Mouse (Mus musculus) urinary bladder, adult 2 months (tissue): ENCODE measurements around the gene Abcc9. TPM values are rescaled to one million over a fixed set of nuclear protein-coding genes. Genes with fewer than 3 reads are reported as not detected.
"Not testable (repeated sequence)": the region's sequence is repeated elsewhere in the genome, so short reads cannot be mapped to it uniquely, and the experiment has no call there.

ENCODE experiments used
- DNase-seq: peaks from one replicate; pipeline ENCODE4 v3.0.0; 2022; ENCODE audit warnings: low spot score
- polyA plus RNA-seq: library from polyadenylated mRNA; depleted of rRNA; stranded (reverse); fragments of >200 nt; gene quantifications from 2 replicates; pipeline ENCODE4 v1.2.3, GENCODE M21; 2012

Gene Abcc9
- polyA plus RNA-seq, 1 experiment: 20.2 TPM

GRCm38 (mm10) chr6:142703441-142703930 is 1.4 kb upstream of the Abcc9 start:
- no peak for DNase-seq

GRCm38 (mm10) chr6:142701161-142701560 is 954 bp downstream of the Abcc9 start:
- no peak for DNase-seq

- no peak for DNase-seq
These were observed 1.4 kb downstream of the Abcc9 start for GRCm38 (mm10) chr6:142700753-142701152.

- no peak for DNase-seq
These were observed 10.0 kb downstream of the Abcc9 start for GRCm38 (mm10) chr6:142692085-142692484.

- no peak for DNase-seq
These were observed 12.4 kb downstream of the Abcc9 start for GRCm38 (mm10) chr6:142689673-142690072.

- no peak for DNase-seq
These were observed 19.0 kb downstream of the Abcc9 start for GRCm38 (mm10) chr6:142682985-142683691.

- DNase-seq: no peak
These were observed 32.1 kb downstream of the Abcc9 start for GRCm38 (mm10) chr6:142670021-142670420.

- no peak for DNase-seq
These were observed 32.8 kb downstream of the Abcc9 start for GRCm38 (mm10) chr6:142669343-142669742.

GRCm38 (mm10) chr6:142668831-142669230 is 33.3 kb downstream of the Abcc9 start:
- DNase-seq: no peak

- no peak for DNase-seq
These were observed 33.7 kb downstream of the Abcc9 start for GRCm38 (mm10) chr6:142668419-142668766.

- no peak for DNase-seq
These were observed 34.3 kb downstream of the Abcc9 start for GRCm38 (mm10) chr6:142667701-142668418.

- DNase-seq: not testable (repeated sequence)
These were observed 40.1 kb downstream of the Abcc9 start for GRCm38 (mm10) chr6:142662056-142662455.

GRCm38 (mm10) chr6:142659038-142659437 is 43.1 kb downstream of the Abcc9 start:
- DNase-seq: no peak

- no peak for DNase-seq
These were observed 47.6 kb downstream of the Abcc9 start for GRCm38 (mm10) chr6:142654561-142654960.

GRCm38 (mm10) chr6:142652175-142652574 is 49.9 kb downstream of the Abcc9 start:
- DNase-seq: no peak

- DNase-seq: no peak
These were observed 52.8 kb downstream of the Abcc9 start for GRCm38 (mm10) chr6:142649331-142649730.

GRCm38 (mm10) chr6:142645474-142645873 is 56.6 kb downstream of the Abcc9 start:
- no peak for DNase-seq

- no peak for DNase-seq
These were observed 62.8 kb downstream of the Abcc9 start for GRCm38 (mm10) chr6:142639301-142639700.

GRCm38 (mm10) chr6:142635654-142636053 is 66.5 kb downstream of the Abcc9 start:
- no peak for DNase-seq

- no peak for DNase-seq
These were observed 66.9 kb downstream of the Abcc9 start for GRCm38 (mm10) chr6:142635185-142635583.

GRCm38 (mm10) chr6:142634530-142635184 is 67.5 kb downstream of the Abcc9 start:
- DNase-seq: no peak

- DNase-seq: no peak
These were observed 78.8 kb downstream of the Abcc9 start for GRCm38 (mm10) chr6:142623351-142623750.

- no peak for DNase-seq
These were observed 85.5 kb downstream of the Abcc9 start for GRCm38 (mm10) chr6:142616659-142617058.
